Mouse (Mus musculus): ENCODE results near the gene Dcun1d4. TPM values are rescaled to one million over a fixed set of nuclear protein-coding genes. Genes with fewer than 3 reads are reported as not detected.

The Dcun1d4 gene
- polyA plus RNA-seq (2014; fragmentation: Illumina TruSeq; extraction: RNeasy Lipid Tissue Mini Kit (QIAGEN cat#74804); ENCODE audit: low read depth, low replicate concordance) = 9.9 TPM

DNA sequence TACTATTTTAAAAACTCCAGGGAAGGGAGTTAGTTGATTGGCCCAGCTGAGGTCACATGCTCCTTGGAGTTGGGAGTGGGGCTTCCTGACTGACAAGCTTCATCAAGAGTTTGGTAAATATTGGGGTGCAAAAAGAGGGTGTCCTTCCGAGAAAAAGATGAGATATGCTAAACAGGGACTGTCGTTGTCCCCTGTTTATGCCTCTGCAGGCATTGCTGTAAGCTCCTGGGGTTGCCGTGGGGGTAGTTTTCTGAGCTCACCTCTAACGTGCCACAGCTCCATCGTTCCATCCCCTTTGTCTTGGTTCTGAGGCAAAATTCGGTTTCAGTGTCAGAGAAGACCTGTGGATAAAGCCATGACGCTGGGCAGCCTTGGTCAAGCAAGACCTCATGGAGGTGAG lies at the start of gene Dcun1d4:
Gene Dcun1d4, plus strand, starts transcription at position 301 of the 400 bp plus-strand sequence.

Other genes starting within 250 kb of the Dcun1d4 start
- 32.4 TPM for gene Fryl, start 224.4 kb upstream of the Dcun1d4 start, polyA plus RNA-seq (2014; fragmentation: Illumina TruSeq; extraction: RNeasy Lipid Tissue Mini Kit (QIAGEN cat#74804); ENCODE audit: low read depth, low replicate concordance)
- gene Ociad1, start 188.2 kb upstream of the Dcun1d4 start, polyA plus RNA-seq (2014; fragmentation: Illumina TruSeq; extraction: RNeasy Lipid Tissue Mini Kit (QIAGEN cat#74804); ENCODE audit: low read depth, low replicate concordance) = 214 TPM
- 4.7 TPM for gene Ociad2, start 140.0 kb upstream of the Dcun1d4 start, polyA plus RNA-seq (2014; fragmentation: Illumina TruSeq; extraction: RNeasy Lipid Tissue Mini Kit (QIAGEN cat#74804); ENCODE audit: low read depth, low replicate concordance)
- gene Cwh43, start 74.9 kb upstream of the Dcun1d4 start, polyA plus RNA-seq (2014; fragmentation: Illumina TruSeq; extraction: RNeasy Lipid Tissue Mini Kit (QIAGEN cat#74804); ENCODE audit: low read depth, low replicate concordance) = not detected
- gene Lrrc66, start 151.5 kb downstream of the Dcun1d4 start, polyA plus RNA-seq (2014; fragmentation: Illumina TruSeq; extraction: RNeasy Lipid Tissue Mini Kit (QIAGEN cat#74804); ENCODE audit: low read depth, low replicate concordance) = not detected
- gene Sgcb, start 166.8 kb downstream of the Dcun1d4 start, polyA plus RNA-seq (2014; fragmentation: Illumina TruSeq; extraction: RNeasy Lipid Tissue Mini Kit (QIAGEN cat#74804); ENCODE audit: low read depth, low replicate concordance) = 92.6 TPM
- gene Spata18, start 170.4 kb downstream of the Dcun1d4 start, polyA plus RNA-seq (2014; fragmentation: Illumina TruSeq; extraction: RNeasy Lipid Tissue Mini Kit (QIAGEN cat#74804); ENCODE audit: low read depth, low replicate concordance) = not detected